Mouse (Mus musculus) forebrain, embryonic 16.5 days (tissue): ENCODE measurements around the gene Brat1. TPM values are rescaled to one million over a fixed set of nuclear protein-coding genes. Genes with fewer than 3 reads are reported as not detected.

Experiments
- ATAC-seq: fragments of 200-750 bp; cut with Nextera tagmentation; 2 replicates; pipeline ENCODE4 v1.8.0; 2017; ENCODE audit warnings: mild to moderate bottlenecking, moderate library complexity
- H3K27ac ChIP-seq: fragments of 300-500 bp; sonication (generic); 2 replicates; pipeline ENCODE4 v1.5.1; 2014; ENCODE audit warnings: low read length, control low read depth
- H3K27me3 ChIP-seq: fragments of 300-500 bp; sonication (generic); replicated peaks from 2 replicates; pipeline ENCODE4 v1.6.1; 2014; ENCODE audit warnings: low read length; ENCODE audit not compliant: control insufficient read depth, insufficient read depth
- H3K36me3 ChIP-seq: fragments of 300-500 bp; sonication (generic); 2 replicates; pipeline ENCODE4 v1.6.1; 2014; ENCODE audit not compliant: control insufficient read depth, insufficient read depth
- H3K4me1 ChIP-seq: fragments of 300-500 bp; sonication (generic); replicated peaks from 2 replicates; pipeline ENCODE4 v1.6.1; 2014; ENCODE audit warnings: low read length; ENCODE audit not compliant: control insufficient read depth, insufficient read depth
- H3K4me2 ChIP-seq: fragments of 300-500 bp; sonication (generic); 2 replicates; pipeline ENCODE4 v1.6.1; 2014; ENCODE audit warnings: mild to moderate bottlenecking, low read length, control low read depth
- H3K4me3 ChIP-seq: fragments of 300-500 bp; sonication (generic); replicated peaks from 2 replicates; pipeline ENCODE4 v1.5.1; 2014; ENCODE audit warnings: mild to moderate bottlenecking, low read length, control low read depth
- H3K9ac ChIP-seq: fragments of 300-500 bp; sonication (generic); replicated peaks from 2 replicates; pipeline ENCODE4 v1.6.1; 2014; ENCODE audit warnings: low read depth, low read length, control low read depth
- H3K9me3 ChIP-seq: fragments of 300-500 bp; sonication (generic); 2 replicates; pipeline ENCODE4 v1.6.1; 2016; ENCODE audit warnings: low read length; ENCODE audit not compliant: control insufficient read depth
- WGBS: fragments of 180-500 bp; shearing (Covaris S2); extraction: QIAGEN DNeasy Blood & Tissue Kit; methylation state at CpG from one replicate; pipeline ENCODE4 v1.1.7; 2014; 5-methylcytosine and 5-hydroxymethylcytosine counted together
- polyA plus RNA-seq: library from polyadenylated mRNA; unstranded; fragments of >200 nt; fragmentation: Nextera tagmentation; extraction: Ambion mirVana; gene quantifications from 2 replicates; pipeline ENCODE4 v1.2.1, GENCODE M21; 2015

Brat1 gene
- polyA plus RNA-seq, 1 experiment from 2014 or later = 28.4 TPM

GRCm38 (mm10) chr5:140688434-140688833 is 16.4 kb upstream of the Brat1 start:
- no peaks in the 10 kb centered on the region for H3K27me3 ChIP-seq
- no peaks in the 10 kb centered on the region for H3K9me3 ChIP-seq
- H3K36me3 ChIP-seq = peaks cover 16% of the 10 kb centered on the region
- no peak overlapping the region for H3K4me3 ChIP-seq
- no peak overlapping the region for H3K4me2 ChIP-seq
- no peak overlapping the region for H3K27ac ChIP-seq
- 78% methylated on average over 3 of the region's 3 CpGs for WGBS
- H3K4me1 ChIP-seq = no peaks in the 10 kb centered on the region
- ATAC-seq = no peak
- no peak overlapping the region for H3K9ac ChIP-seq

- ATAC-seq = no peak
- Histone ChIP-seq H3K36me3 (peaks cover 16% of the 10 kb centered on the region), H3K9ac (no peak overlapping the region)
These were observed 8.8 kb upstream of the Brat1 start for GRCm38 (mm10) chr5:140695987-140696386.

GRCm38 (mm10) chr5:140699776-140700175 is 5.0 kb upstream of the Brat1 start:
- ATAC-seq = no peak
- H3K4me3 ChIP-seq = no peak overlapping the region
- no peaks in the 10 kb centered on the region for H3K27me3 ChIP-seq
- H3K9ac ChIP-seq = no peak overlapping the region
- WGBS = 77% methylated on average over 9 of the region's 9 CpGs
- no peaks in the 10 kb centered on the region for H3K9me3 ChIP-seq
- peaks cover 8% of the 10 kb centered on the region; the same call in 1 of the 2 replicates for H3K36me3 ChIP-seq
- H3K4me2 ChIP-seq = no peak overlapping the region
- no peak overlapping the region for H3K27ac ChIP-seq
- peaks cover 20% of the 10 kb centered on the region for H3K4me1 ChIP-seq

More at GRCm38 (mm10) chr5:140695987-140696386, 8.8 kb upstream of the Brat1 start:
- Histone ChIP-seq H3K4me2 (no peak overlapping the region), H3K4me1 (peaks cover 4% of the 10 kb centered on the region), H3K9me3 (no peaks in the 10 kb centered on the region), H3K4me3 (no peak overlapping the region), H3K27me3 (no peaks in the 10 kb centered on the region), H3K27ac (no peak overlapping the region)
- 85% methylated on average over 7 of the region's 7 CpGs for WGBS

- peak overlapping the region; percentile 79 for H3K9ac ChIP-seq
- H3K4me2 ChIP-seq = peak overlapping the region; percentile 88
- H3K36me3 ChIP-seq = peaks cover 5% of the 10 kb centered on the region; the same call in 1 of the 2 replicates
- no peaks in the 10 kb centered on the region for H3K27me3 ChIP-seq
- peak; percentile 3 for ATAC-seq
- H3K27ac ChIP-seq = peak overlapping the region; percentile 84
- peak overlapping the region; percentile 87 for H3K4me3 ChIP-seq
- 0% methylated on average over 23 of the region's 25 CpGs for WGBS
- no peaks in the 10 kb centered on the region for H3K9me3 ChIP-seq
- peaks cover 30% of the 10 kb centered on the region for H3K4me1 ChIP-seq
These were observed 3.1 kb upstream of the Brat1 start for GRCm38 (mm10) chr5:140701661-140702060.

GRCm38 (mm10) chr5:140702103-140702513 is 2.7 kb upstream of the Brat1 start, which contains the start of gene Iqce:
Iqce (minus strand) TSS chr5:140702378.
- under 1% methylated on average over 33 of the region's 33 CpGs for WGBS
- Histone ChIP-seq H3K4me2 (peak within 1 kb of the TSS; percentile 88), H3K27ac (peak within 1 kb of the TSS; percentile 84), H3K27me3 (no peaks in the 10 kb centered on the region), H3K4me3 (peak within 1 kb of the TSS; percentile 87), H3K36me3 (peaks cover 5% of the 10 kb centered on the region; the same call in 1 of the 2 replicates), H3K9me3 (no peaks in the 10 kb centered on the region), H3K4me1 (peaks cover 30% of the 10 kb centered on the region), H3K9ac (peak within 1 kb of the TSS; percentile 79)
- ATAC-seq = peak; percentile 63

- 66% methylated on average over 19 of the region's 19 CpGs for WGBS
These were observed 2.1 kb upstream of the Brat1 start for GRCm38 (mm10) chr5:140702618-140703175.

GRCm38 (mm10) chr5:140703480-140704377 is 1.1 kb upstream of the Brat1 start:
- H3K36me3 ChIP-seq = peaks cover 2% of the 10 kb centered on the region; the same call in 1 of the 2 replicates
- no peaks in the 10 kb centered on the region for H3K27me3 ChIP-seq
- WGBS = 42% methylated on average over 17 of the region's 17 CpGs
- no peak for ATAC-seq
- H3K4me1 ChIP-seq = peaks cover 30% of the 10 kb centered on the region
- H3K9ac ChIP-seq = 0 out of 2 replicates have a peak overlapping the region, but pooled peaks have one; percentile 20
- peak overlapping the region; percentile 70 for H3K4me3 ChIP-seq
- peak overlapping the region; percentile 48 for H3K4me2 ChIP-seq
- peak overlapping the region; percentile 91 for H3K27ac ChIP-seq
- H3K9me3 ChIP-seq = no peaks in the 10 kb centered on the region

More at GRCm38 (mm10) chr5:140702618-140703175, 2.1 kb upstream of the Brat1 start:
- peaks cover 30% of the 10 kb centered on the region for H3K4me1 ChIP-seq
- peak overlapping the region; percentile 88 for H3K4me2 ChIP-seq
- peak overlapping the region; percentile 79 for H3K9ac ChIP-seq
- ATAC-seq = no peak
- H3K27me3 ChIP-seq = no peaks in the 10 kb centered on the region
- peak overlapping the region; percentile 84 for H3K27ac ChIP-seq
- H3K4me3 ChIP-seq = peak overlapping the region; percentile 87
- H3K36me3 ChIP-seq = peaks cover 4% of the 10 kb centered on the region; the same call in 1 of the 2 replicates
- no peaks in the 10 kb centered on the region for H3K9me3 ChIP-seq

GRCm38 (mm10) chr5:140705501-140706171 is 825 bp downstream of the Brat1 start:
- no peaks in the 10 kb centered on the region for H3K9me3 ChIP-seq

GRCm38 (mm10) chr5:140710315-140710714 is 5.5 kb downstream of the Brat1 start:
- Histone ChIP-seq H3K9ac (no peak overlapping the region), H3K4me1 (peaks cover 10% of the 10 kb centered on the region), H3K27ac (no peak overlapping the region), H3K36me3 (peaks cover 30% of the 10 kb centered on the region), H3K27me3 (no peaks in the 10 kb centered on the region), H3K4me3 (no peak overlapping the region), H3K9me3 (no peaks in the 10 kb centered on the region), H3K4me2 (no peak overlapping the region)
- WGBS = 94% methylated on average over 6 of the region's 6 CpGs
- no peak for ATAC-seq

More at GRCm38 (mm10) chr5:140705501-140706171, 825 bp downstream of the Brat1 start:
- H3K4me1 ChIP-seq = peaks cover 28% of the 10 kb centered on the region
- WGBS = 60% methylated on average over 7 of the region's 7 CpGs
- peak overlapping the region; percentile 70 for H3K4me3 ChIP-seq
- H3K9ac ChIP-seq = peak overlapping the region; percentile 82
- H3K36me3 ChIP-seq = peaks cover 6% of the 10 kb centered on the region; the same call in 1 of the 2 replicates
- ATAC-seq = no peak
- no peak overlapping the region for H3K27ac ChIP-seq
- no peaks in the 10 kb centered on the region for H3K27me3 ChIP-seq
- H3K4me2 ChIP-seq = peak overlapping the region; percentile 88
